Mouse (Mus musculus) heart, embryonic 12.5 days (tissue): ENCODE data around the gene Rhox9. TPM values are rescaled to one million over a fixed set of nuclear protein-coding genes. Genes with fewer than 3 reads are reported as not detected.
"Not testable (repeated sequence)": the region's sequence is repeated elsewhere in the genome, so short reads cannot be mapped to it uniquely, and the experiment has no call there.

Source experiments
- ATAC-seq: fragments of 200-750 bp; cut with Nextera tagmentation; 2 replicates; pipeline ENCODE4 v1.8.0; 2017; ENCODE audit warnings: moderate TSS enrichment, moderate library complexity; ENCODE audit not compliant: insufficient number of reproducible peaks, low FRiP score
- H3K27ac ChIP-seq: fragments of 300-500 bp; sonication (generic); 2 replicates; pipeline ENCODE4 v1.5.1; 2016; ENCODE audit warnings: mild to moderate bottlenecking, moderate library complexity; ENCODE audit not compliant: poor library complexity, severe bottlenecking
- H3K27me3 ChIP-seq: fragments of 300-500 bp; sonication (generic); replicated peaks from 2 replicates; pipeline ENCODE4 v1.6.1; 2016; ENCODE audit warnings: mild to moderate bottlenecking, moderate library complexity
- H3K36me3 ChIP-seq: fragments of 300-500 bp; sonication (generic); 2 replicates; pipeline ENCODE4 v1.6.1; 2016; ENCODE audit warnings: mild to moderate bottlenecking, moderate library complexity
- H3K4me1 ChIP-seq: fragments of 300-500 bp; sonication (generic); replicated peaks from 2 replicates; pipeline ENCODE4 v1.6.1; 2016; ENCODE audit warnings: mild to moderate bottlenecking
- H3K4me2 ChIP-seq: fragments of 300-500 bp; sonication (generic); 2 replicates; pipeline ENCODE4 v1.6.1; 2016; ENCODE audit warnings: mild to moderate bottlenecking, moderate library complexity
- H3K4me3 ChIP-seq: fragments of 300-500 bp; sonication (generic); 2 replicates; pipeline ENCODE4 v1.5.1; 2016; ENCODE audit warnings: mild to moderate bottlenecking
- H3K9ac ChIP-seq: fragments of 300-500 bp; sonication (generic); 2 replicates; pipeline ENCODE4 v1.6.1; 2016; ENCODE audit warnings: mild to moderate bottlenecking, moderate library complexity
- H3K9me3 ChIP-seq: fragments of 300-500 bp; sonication (generic); replicated peaks from 2 replicates; pipeline ENCODE4 v1.6.1; 2016; ENCODE audit warnings: mild to moderate bottlenecking, moderate library complexity
- WGBS: fragments of 180-500 bp; shearing (Covaris S2); methylation state at CpG from one replicate; pipeline ENCODE4 v1.1.7; 2016; 5-methylcytosine and 5-hydroxymethylcytosine counted together
- polyA plus RNA-seq: library from polyadenylated mRNA; unstranded; fragments of >200 nt; fragmentation: Nextera tagmentation; extraction: Ambion mirVana; gene quantifications from 2 replicates; pipeline ENCODE4 v1.2.1, GENCODE M21; 2016

Rhox9 gene
- not detected in 2 replicates for polyA plus RNA-seq

DNA sequence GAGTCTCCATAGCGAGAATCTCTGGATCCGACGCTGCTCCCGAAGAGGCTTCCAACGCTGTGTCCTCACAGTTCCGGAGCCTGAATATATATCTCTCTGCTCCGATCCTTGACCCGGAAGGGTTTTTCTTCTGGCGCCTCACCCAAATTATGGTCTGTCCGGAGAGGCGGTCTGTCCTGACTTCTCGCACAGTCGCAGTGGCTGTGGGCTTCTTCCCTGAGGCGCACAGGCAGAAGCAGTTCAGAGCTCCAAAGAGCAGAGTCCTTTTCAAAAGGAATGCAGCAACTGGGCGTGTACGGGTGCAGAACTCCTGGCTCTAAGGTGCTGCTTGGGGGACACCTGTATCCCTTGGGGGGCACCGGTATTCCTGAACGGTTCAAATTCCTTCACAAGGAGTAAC, at the start of gene Rhox9:
Rhox9 (minus strand) TSS at position 101 of the 400 bp plus-strand sequence.
- 87% methylated on average over 11 of the region's 18 CpGs for WGBS
- H3K4me2 ChIP-seq, H3K36me3 ChIP-seq, H3K27ac ChIP-seq, H3K4me3 ChIP-seq, H3K4me1 ChIP-seq, ATAC-seq, H3K9ac ChIP-seq, H3K27me3 ChIP-seq, H3K9me3 ChIP-seq: not testable (repeated sequence)

GRCm38 (mm10) chrX:37916311-37916710, 14.7 kb upstream of the Rhox9 start:
- H3K27ac ChIP-seq: no peak overlapping the region
- 48% methylated on average over 4 of the region's 4 CpGs for WGBS

DNA sequence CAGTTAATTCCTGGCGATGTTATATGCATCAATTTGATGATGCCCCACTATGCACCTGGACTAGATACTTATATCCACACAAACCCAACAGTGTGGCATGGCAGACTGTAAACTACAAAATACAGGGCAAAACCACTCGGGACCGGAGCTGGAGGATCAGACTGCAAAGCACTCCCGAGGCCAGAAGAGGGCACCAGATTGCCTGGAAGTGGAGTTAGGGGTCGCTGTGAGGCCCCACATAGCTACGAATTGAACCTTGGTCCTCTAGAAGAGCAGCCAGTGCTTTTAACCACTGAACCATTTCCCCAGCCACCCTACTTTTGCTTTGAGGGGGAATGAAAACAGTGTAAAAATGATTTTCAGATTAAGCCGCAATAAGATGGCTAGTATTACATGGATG, 7.0 kb upstream of the Rhox9 start:
- H3K4me3 ChIP-seq: no peak overlapping the region
- H3K4me1 ChIP-seq: no peaks in the 10 kb centered on the region
- 52% methylated on average over 7 of the region's 7 CpGs for WGBS
- no peak overlapping the region for H3K9ac ChIP-seq
- H3K4me2 ChIP-seq: no peak overlapping the region
- no peaks in the 10 kb centered on the region for H3K36me3 ChIP-seq
- H3K27me3 ChIP-seq: no peaks in the 10 kb centered on the region
- H3K27ac ChIP-seq: no peak overlapping the region
- no peaks in the 10 kb centered on the region for H3K9me3 ChIP-seq
- ATAC-seq: no peak

More at GRCm38 (mm10) chrX:37916311-37916710, 14.7 kb upstream of the Rhox9 start:
- no peaks in the 10 kb centered on the region for H3K27me3 ChIP-seq
- H3K36me3 ChIP-seq: no peaks in the 10 kb centered on the region
- no peaks in the 10 kb centered on the region for H3K9me3 ChIP-seq
- no peaks in the 10 kb centered on the region for H3K4me1 ChIP-seq
- no peak overlapping the region for H3K4me2 ChIP-seq
- no peak for ATAC-seq
- no peak overlapping the region for H3K4me3 ChIP-seq
- H3K9ac ChIP-seq: no peak overlapping the region

DNA sequence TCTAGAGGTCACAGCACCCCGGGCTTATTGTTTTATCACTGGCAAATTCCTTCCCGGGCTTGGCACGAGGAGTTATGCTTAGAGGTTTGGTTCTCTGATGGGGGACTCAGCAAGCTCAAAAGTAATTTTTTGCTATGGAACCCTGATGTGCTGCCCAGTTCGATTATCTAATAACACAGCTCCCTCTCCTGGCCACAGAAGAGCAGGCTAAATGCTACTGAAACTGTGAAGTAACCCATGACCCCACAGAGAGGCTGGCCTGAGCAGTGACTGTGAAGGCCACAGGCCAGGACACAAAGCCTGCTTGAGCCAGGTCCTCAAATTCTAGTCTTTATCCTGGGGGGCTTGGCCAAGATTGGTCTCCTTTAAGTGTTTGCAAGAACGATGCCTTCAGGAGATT, 2.2 kb upstream of the Rhox9 start:
- 60% methylated on average over 5 of the region's 5 CpGs for whole genome bisulfite sequencing

DNA sequence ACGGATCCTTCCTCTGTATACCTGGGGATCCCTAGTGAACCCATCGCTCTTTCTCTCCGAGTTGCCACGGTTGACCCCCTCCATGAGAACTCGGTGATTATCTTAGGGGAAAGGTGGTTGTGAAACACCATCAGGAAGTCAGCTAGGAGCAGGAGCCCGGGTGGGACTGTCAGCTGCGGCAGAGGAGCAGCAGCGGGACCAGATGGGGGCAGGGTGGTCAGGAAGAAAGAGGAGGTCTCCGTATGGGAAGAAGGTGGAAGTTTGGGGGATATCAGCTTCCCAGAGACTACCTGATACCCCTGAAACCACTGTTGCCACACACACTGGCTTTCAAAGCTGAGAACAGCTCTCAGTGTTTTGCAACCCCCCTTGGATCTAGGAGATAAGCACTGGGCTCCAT, 4.4 kb downstream of the Rhox9 start, which contains the start of gene Rhox7b:
Rhox7b (minus strand) TSS at position 101 of the 400 bp plus-strand sequence.
- H3K36me3 ChIP-seq, H3K4me2 ChIP-seq, H3K4me1 ChIP-seq, H3K9me3 ChIP-seq, ATAC-seq, H3K27ac ChIP-seq, H3K9ac ChIP-seq, H3K4me3 ChIP-seq, H3K27me3 ChIP-seq: not testable (repeated sequence)
- WGBS: 54% methylated on average over 9 of the region's 9 CpGs

More for the DNA sequence above, 2.2 kb upstream of the Rhox9 start:
- Histone ChIP-seq H3K4me1 (no peaks in the 10 kb centered on the region), H3K36me3 (no peaks in the 10 kb centered on the region), H3K9ac (no peak overlapping the region), H3K4me3 (no peak overlapping the region), H3K4me2 (no peak overlapping the region), H3K27me3 (no peaks in the 10 kb centered on the region), H3K27ac (no peak overlapping the region), H3K9me3 (no peaks in the 10 kb centered on the region)
- no peak for ATAC-seq

- Histone ChIP-seq H3K4me3 (no peak within 1 kb of the TSS), H3K27me3 (no peaks in the 10 kb centered on the region), H3K27ac (no peak within 1 kb of the TSS), H3K9ac (no peak within 1 kb of the TSS), H3K4me1 (no peaks in the 10 kb centered on the region), H3K36me3 (no peaks in the 10 kb centered on the region), H3K9me3 (no peaks in the 10 kb centered on the region), H3K4me2 (no peak within 1 kb of the TSS)
- 66% methylated on average over 4 of the region's 4 CpGs for WGBS
- ATAC-seq: no peak
Measured at GRCm38 (mm10) chrX:37878844-37879243, 22.7 kb downstream of the Rhox9 start, which contains the start of gene Rhox8. Gene Rhox8 (minus strand): TSS chrX:37878944.

DNA sequence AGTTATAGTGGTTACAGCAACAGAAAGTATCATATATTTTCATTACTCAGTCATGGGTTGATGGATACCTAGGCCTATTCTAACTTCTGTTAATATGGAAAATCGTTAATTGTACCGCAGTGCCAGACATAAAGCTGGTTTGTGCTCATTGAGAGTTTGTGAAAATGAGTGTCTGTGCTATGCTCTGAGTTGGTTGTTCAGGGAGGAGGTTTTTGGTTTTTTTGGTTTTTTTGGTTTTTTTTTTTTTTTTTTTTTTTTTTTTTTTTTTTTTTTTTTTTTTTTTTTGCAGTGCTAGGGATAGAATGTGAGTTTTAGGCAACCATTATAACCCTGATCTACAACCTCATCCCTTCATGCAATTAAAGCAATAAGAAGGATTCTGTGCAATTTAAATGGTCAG, 29.9 kb downstream of the Rhox9 start:
- no peaks in the 10 kb centered on the region for H3K36me3 ChIP-seq
- H3K27ac ChIP-seq: no peak overlapping the region
- WGBS: 96% methylated on average over 2 of the region's 2 CpGs

More for the DNA sequence above, 29.9 kb downstream of the Rhox9 start:
- Histone ChIP-seq H3K9me3 (no peaks in the 10 kb centered on the region), H3K27me3 (no peaks in the 10 kb centered on the region), H3K9ac (no peak overlapping the region), H3K4me2 (no peak overlapping the region), H3K4me1 (no peaks in the 10 kb centered on the region), H3K4me3 (no peak overlapping the region)
- ATAC-seq: no peak

Other genes starting within 250 kb of the Rhox9 start
- not detected in 2 replicates for gene Rhox3h, start 233.0 kb downstream of the Rhox9 start, polyA plus RNA-seq
- gene Rhox2h, start 228.5 kb downstream of the Rhox9 start, polyA plus RNA-seq: not detected in 2 replicates
- 11.2 and 12.9 TPM in 2 replicates for gene Rhox5, start 96.9 kb downstream of the Rhox9 start, polyA plus RNA-seq
- gene Rhox6, start 74.9 kb downstream of the Rhox9 start, polyA plus RNA-seq: not detected in 2 replicates
- gene Rhox7a, start 70.1 kb downstream of the Rhox9 start, polyA plus RNA-seq: not detected in 2 replicates
- not detected in 2 replicates for gene Rhox8, start 22.8 kb downstream of the Rhox9 start, polyA plus RNA-seq
- gene Rhox7b, start 4.5 kb downstream of the Rhox9 start, polyA plus RNA-seq: not detected in 2 replicates
- gene Btg1-ps1, start 117.0 kb upstream of the Rhox9 start, polyA plus RNA-seq: not detected in 2 replicates
- not detected in 2 replicates for gene Btg1-ps2, start 141.3 kb upstream of the Rhox9 start, polyA plus RNA-seq
- not detected in 2 replicates for gene Rhox10, start 164.7 kb upstream of the Rhox9 start, polyA plus RNA-seq
- not detected in 2 replicates for gene Rhox11, start 183.4 kb upstream of the Rhox9 start, polyA plus RNA-seq
- not detected in 2 replicates for gene Rhox12, start 209.1 kb upstream of the Rhox9 start, polyA plus RNA-seq
- not detected in 2 replicates for gene Rhox13, start 219.4 kb upstream of the Rhox9 start, polyA plus RNA-seq